Mouse (Mus musculus): ENCODE results near the gene Clec12a. TPM values are rescaled to one million over a fixed set of nuclear protein-coding genes. Genes with fewer than 3 reads are reported as not detected.
"Not testable (repeated sequence)": the region's sequence is repeated elsewhere in the genome, so short reads cannot be mapped to it uniquely, and the experiment has no call there.

Clec12a gene
- 1 to 10 TPM in 1 of 2 experiments, under 1 TPM in 1; 0.21 to 1.7 TPM for total RNA-seq (2021)
- long read RNA-seq, experiment 1, partial matches to known transcripts = 0 of 1 reads
- long read RNA-seq, experiment 1, other reads (novel, unspliced or antisense) = 0 of 1 reads
- long read RNA-seq, experiment 2 = 0 reads

GRCm38 (mm10) chr6:129342391-129342790, at the start of gene Clec12a:
TSS of gene Clec12a (plus strand) at chr6:129342691.
- DNase-seq = not testable (repeated sequence)

- no peak for DNase-seq
Observed at GRCm38 (mm10) chr6:129304180-129304579, 38.3 kb upstream of the Clec12a start.

GRCm38 (mm10) chr6:129312499-129312898, 30.0 kb upstream of the Clec12a start:
- DNase-seq = no peak

- no peak for DNase-seq
Observed at GRCm38 (mm10) chr6:129314655-129315168, 27.8 kb upstream of the Clec12a start.

- DNase-seq = no peak
Observed at GRCm38 (mm10) chr6:129315698-129316097, 26.8 kb upstream of the Clec12a start.

- DNase-seq = no peak
Observed at GRCm38 (mm10) chr6:129316463-129316862, 26.0 kb upstream of the Clec12a start.

- no peak for DNase-seq
Observed at GRCm38 (mm10) chr6:129318395-129318794, 24.1 kb upstream of the Clec12a start.

GRCm38 (mm10) chr6:129319331-129319730, 23.2 kb upstream of the Clec12a start:
- no peak for DNase-seq

- no peak for DNase-seq
Observed at GRCm38 (mm10) chr6:129326016-129326415, 16.5 kb upstream of the Clec12a start.

- DNase-seq = no peak
Observed at GRCm38 (mm10) chr6:129326568-129327150, 15.8 kb upstream of the Clec12a start.

- DNase-seq = no peak
Observed at GRCm38 (mm10) chr6:129331610-129332009, 10.9 kb upstream of the Clec12a start, which contains the start of gene 4922502D21Rik. TSS of gene 4922502D21Rik (minus strand) at chr6:129331796.

- no peak for DNase-seq
Observed at GRCm38 (mm10) chr6:129333674-129334078, 8.8 kb upstream of the Clec12a start.

- DNase-seq = no peak
Observed at GRCm38 (mm10) chr6:129337751-129338150, 4.7 kb upstream of the Clec12a start.

- no peak for DNase-seq
Observed at GRCm38 (mm10) chr6:129344408-129344807, 1.9 kb downstream of the Clec12a start.

GRCm38 (mm10) chr6:129349524-129350352, 7.2 kb downstream of the Clec12a start:
- no peak for DNase-seq

GRCm38 (mm10) chr6:129351091-129351490, 8.6 kb downstream of the Clec12a start:
- DNase-seq = no peak

GRCm38 (mm10) chr6:129355774-129356173, 13.3 kb downstream of the Clec12a start:
- no peak for DNase-seq

GRCm38 (mm10) chr6:129356430-129356829, 13.9 kb downstream of the Clec12a start:
- DNase-seq = no peak

GRCm38 (mm10) chr6:129359515-129359914, 17.0 kb downstream of the Clec12a start:
- DNase-seq = no peak

- no peak for DNase-seq
Observed at GRCm38 (mm10) chr6:129363942-129364341, 21.5 kb downstream of the Clec12a start.

- peak; percentile 16 for DNase-seq
Observed at GRCm38 (mm10) chr6:129365959-129366359, 23.5 kb downstream of the Clec12a start.

- no peak for DNase-seq
Observed at GRCm38 (mm10) chr6:129369374-129370132, 27.1 kb downstream of the Clec12a start.

Measured in gastrocnemius, postnatal 10 days (tissue).